Mouse (Mus musculus) CD8-positive naive resting alpha-beta T cell, adult 57 days (primary cell): ENCODE results near the gene Znrd1. TPM values are rescaled to one million over a fixed set of nuclear protein-coding genes. Genes with fewer than 3 reads are reported as not detected.

Experiments used
- total RNA-seq: library from RNA; stranded (reverse); gene quantifications from one replicate; pipeline ENCODE4 v1.2.4, GENCODE M21; 2023

Znrd1 gene
- total RNA-seq: 59.2 TPM

GRCm38 (mm10) chr17:36957999-36958743 is at the start of gene Znrd1, which contains the start of gene Znrd1as:
Gene Znrd1, minus strand, starts transcription at chr17:36958559.
Gene Znrd1as, plus strand, starts transcription at chr17:36958592.

GRCm38 (mm10) chr17:37000863-37001262 is 42.5 kb upstream of the Znrd1 start, which contains the start of gene Zfp57:
Gene Zfp57, plus strand, starts transcription at chr17:37001163.

GRCm38 (mm10) chr17:36989437-36989836 is 31.1 kb upstream of the Znrd1 start, which contains the start of gene H2-M5:
Gene H2-M5, minus strand, starts transcription at chr17:36989537.

GRCm38 (mm10) chr17:36981221-36981813 is 23.0 kb upstream of the Znrd1 start, which contains the start of gene 2410137M14Rik:
Gene 2410137M14Rik, minus strand, starts transcription at chr17:36981237.

GRCm38 (mm10) chr17:36950981-36951947 is 7.1 kb downstream of the Znrd1 start, which contains the start of gene Ppp1r11:
Gene Ppp1r11, minus strand, starts transcription at chr17:36951741.

GRCm38 (mm10) chr17:36942791-36943471 is 15.4 kb downstream of the Znrd1 start, which contains the start of gene Rnf39:
Gene Rnf39, plus strand, starts transcription at chr17:36942918.

Other genes with a start within 250 kb of the Znrd1 start
- gene H2-M10.5, start 185.6 kb downstream of the Znrd1 start, total RNA-seq: not detected
- gene H2-M10.6, start 146.4 kb downstream of the Znrd1 start, total RNA-seq: not detected
- 128 TPM for gene Trim26, start 121.4 kb downstream of the Znrd1 start, total RNA-seq
- gene Trim15, start 91.3 kb downstream of the Znrd1 start, total RNA-seq: not detected
- 0.89 TPM for gene Trim10, start 89.0 kb downstream of the Znrd1 start, total RNA-seq
- not detected for gene Trim40, start 68.4 kb downstream of the Znrd1 start, total RNA-seq
- not detected for gene Trim31, start 60.4 kb downstream of the Znrd1 start, total RNA-seq
- gene Rnf39, start 15.6 kb downstream of the Znrd1 start, total RNA-seq: 2.2 TPM
- gene Ppp1r11, start 6.8 kb downstream of the Znrd1 start, total RNA-seq: 56.2 TPM
- 2.3 TPM for gene Znrd1as, start within 50 bp of the Znrd1 start, total RNA-seq
- not detected for gene 2410137M14Rik, start 22.7 kb upstream of the Znrd1 start, total RNA-seq
- not detected for gene H2-M5, start 31.0 kb upstream of the Znrd1 start, total RNA-seq
- gene Zfp57, start 42.6 kb upstream of the Znrd1 start, total RNA-seq: not detected
- gene Mog, start 64.8 kb upstream of the Znrd1 start, total RNA-seq: not detected
- gene Gabbr1, start 87.4 kb upstream of the Znrd1 start, total RNA-seq: 153 TPM
- 0.18 TPM for gene Olfr90, start 129.9 kb upstream of the Znrd1 start, total RNA-seq
- not detected for gene Olfr91, start 139.7 kb upstream of the Znrd1 start, total RNA-seq
- not detected for gene Olfr92, start 161.5 kb upstream of the Znrd1 start, total RNA-seq
- not detected for gene Olfr93, start 202.9 kb upstream of the Znrd1 start, total RNA-seq
- not detected for gene Ubd, start 235.3 kb upstream of the Znrd1 start, total RNA-seq
- gene Olfr94, start 242.4 kb upstream of the Znrd1 start, total RNA-seq: not detected